Mouse (Mus musculus) bone marrow, adult 2 months (tissue): ENCODE data around the gene Helz.

Source experiments
- CTCF ChIP-seq: fragments of 200-500 bp; IDR thresholded peaks from 2 replicates; pipeline ENCODE4 v1.5.1; 2011; ENCODE audit warnings: low read length, control low read depth; ENCODE audit not compliant: control insufficient read depth, insufficient read depth
- POLR2A ChIP-seq: fragments of 200-500 bp; IDR thresholded peaks from 2 replicates; pipeline ENCODE4 v1.6.1; 2011; ENCODE audit warnings: low read depth, mild to moderate bottlenecking, control low read depth, low read length, borderline replicate concordance; ENCODE audit not compliant: control insufficient read depth

- TF ChIP-seq CTCF = no peak
- no peak for TF ChIP-seq POLR2A
These were observed 26.6 kb upstream of the Helz start for GRCm38 (mm10) chr11:107521153-107521552.
